ENCODE assay signal across 8 mouse cellular contexts in genomic region chrX:18442066-18442465, GRCm38 (mm10). TPM values are rescaled to one million over a fixed set of nuclear protein-coding genes. Genes with fewer than 3 reads are reported as not detected.
A peak's percentile ranks its signal among the peaks of the same experiment; 100 is the strongest.
DNase-seq lines count a peak whose midpoint lies in the region; ATAC-seq lines count a peak whose summit lies in the region.

No protein-coding gene starts in this region.

- no peak overlapping the region for H3K4me3 ChIP-seq in kidney, embryonic 14.5 days (ENCODE audit: low read length)
- no peak overlapping the region for H3K4me3 ChIP-seq in midbrain, embryonic 11.5 days (ENCODE audit: low read depth, low read length)

- H3K27me3 ChIP-seq in kidney, embryonic 14.5 days (ENCODE audit: control insufficient read depth, insufficient read depth, low read length) = no peaks in the 10 kb centered on the region
- no peaks in the 10 kb centered on the region for H3K27me3 ChIP-seq in midbrain, embryonic 11.5 days (ENCODE audit: control insufficient read depth, insufficient read depth, low read length)

- H3K4me2 ChIP-seq in kidney, embryonic 14.5 days (replicated peaks; ENCODE audit: low read depth, low read length) = no peak overlapping the region
- no peak overlapping the region for H3K4me2 ChIP-seq in midbrain, embryonic 11.5 days

- 33% methylated on average over 5 of the region's 5 CpGs for WGBS in kidney, embryonic 14.5 days
- WGBS in midbrain, embryonic 11.5 days = 40% methylated on average over 5 of the region's 5 CpGs

- no peak overlapping the region for H3K27ac ChIP-seq in kidney, embryonic 14.5 days (ENCODE audit: low read depth, low read length)
- H3K27ac ChIP-seq in midbrain, embryonic 11.5 days (ENCODE audit: low read depth, low read length) = no peak overlapping the region

- H3K4me1 ChIP-seq in kidney, embryonic 14.5 days (ENCODE audit: control insufficient read depth, insufficient read depth, low read length) = no peaks in the 10 kb centered on the region
- H3K4me1 ChIP-seq in midbrain, embryonic 11.5 days (ENCODE audit: control insufficient read depth, insufficient read depth, low read length) = no peaks in the 10 kb centered on the region

- H3K36me3 ChIP-seq in kidney, embryonic 14.5 days (ENCODE audit: control insufficient read depth, insufficient read depth, low read length) = no peaks in the 10 kb centered on the region
- no peaks in the 10 kb centered on the region for H3K36me3 ChIP-seq in midbrain, embryonic 11.5 days (ENCODE audit: control insufficient read depth, insufficient read depth, low read length)

- ATAC-seq in kidney, embryonic 14.5 days (ENCODE audit: low FRiP score, low TSS enrichment) = no peak
- peak; percentile 68 for ATAC-seq in common myeloid progenitor, adult 5-6 weeks (replicated peaks; ENCODE audit: low read depth, poor library complexity, severe bottlenecking)
- peak; percentile 61 for ATAC-seq in granulocyte monocyte progenitor cell, adult 5-6 weeks (replicated peaks; ENCODE audit: poor library complexity, severe bottlenecking)
- ATAC-seq in midbrain, embryonic 11.5 days (ENCODE audit: low FRiP score) = peak; percentile 68; the same call in 1 of the 2 replicates

- peak; percentile 30 for DNase-seq in kidney, adult 11 months
- DNase-seq in ZHBTc4 (ENCODE audit: low read depth, low spot score) = peak; percentile 70
- DNase-seq in layer of hippocampus, postnatal 14 days (ENCODE audit: low spot score in 2 of 2) = peak; percentile 47 to 73
- DNase-seq in midbrain, embryonic 11.5 days (ENCODE audit: low spot score, missing footprints) = peak; percentile 90
- DNase-seq in thymus, postnatal 14 days = peak; percentile 6

- no peaks in the 10 kb centered on the region for H3K9me3 ChIP-seq in kidney, embryonic 14.5 days (ENCODE audit: control insufficient read depth, low read length)
- no peaks in the 10 kb centered on the region for H3K9me3 ChIP-seq in midbrain, embryonic 11.5 days (ENCODE audit: control insufficient read depth, low read length)

- H3K9ac ChIP-seq in kidney, embryonic 14.5 days (ENCODE audit: low read depth, low read length) = no peak overlapping the region
- H3K9ac ChIP-seq in midbrain, embryonic 11.5 days (ENCODE audit: low read length) = no peak overlapping the region

RNA-seq across cellular contexts. Expression of gene 4930578C19Rik, which starts 19.1 kb away (rescaled TPM):
- 0.43 and 0.65 TPM in 2 replicates for polyA plus RNA-seq in kidney, embryonic 14.5 days (2014; fragmentation: Nextera tagmentation; extraction: Ambion mirVana)
- total RNA-seq in common myeloid progenitor, adult 5-6 weeks (2017) = not detected in 2 replicates
- not detected in 2 replicates for total RNA-seq in granulocyte monocyte progenitor cell, adult 5-6 weeks (2014; fragmentation: Nextera tagmentation)
- not detected in 2 replicates for total RNA-seq in granulocyte monocyte progenitor cell, adult 5-6 weeks (2017)
- 1 to 10 TPM; 1.9 to 2.2 TPM for total RNA-seq in layer of hippocampus, postnatal 14 days (2021)
- 0.12 TPM in 2 replicates for polyA plus RNA-seq in midbrain, embryonic 11.5 days (2014; fragmentation: Nextera tagmentation; extraction: Ambion mirVana)

Comparison
In these comparisons a context has a peak if more than half of its experiments do, and no peak if none do; other contexts are left out.
1. DNase-seq: peak in every context shown above with its lines; median percentile 90 in midbrain, embryonic 11.5 days; 70 in ZHBTc4; 60 in layer of hippocampus, postnatal 14 days; 30 in kidney, adult 11 months; 6 in thymus, postnatal 14 days.